Mouse (Mus musculus): ENCODE measurements at regions not wholly inside any gene's neighbourhood (a gene's known extent, or its start where the extent isn't known, plus 50 kb on each side); places are given as distances from the start of the nearest gene placed in this dataset.
"Not testable (repeated sequence)": the region's sequence is repeated elsewhere in the genome, so short reads cannot be mapped to it uniquely, and the experiment has no call there.

GRCm38 (mm10) chr4:55276300-55276952 is 73.4 kb upstream of the Rad23b start:
- no peak for ATAC-seq (replicated peaks; ENCODE audit: poor library complexity)

- ATAC-seq (replicated peaks; ENCODE audit: poor library complexity): not testable (repeated sequence)
Observed at GRCm38 (mm10) chr4:55279351-55279750, 70.5 kb upstream of the Rad23b start.

GRCm38 (mm10) chr4:55280706-55281105 is 69.1 kb upstream of the Rad23b start:
- peak; percentile 65 for ATAC-seq (replicated peaks; ENCODE audit: poor library complexity)

GRCm38 (mm10) chr4:55281486-55282096 is 68.3 kb upstream of the Rad23b start:
- no peak for ATAC-seq (replicated peaks; ENCODE audit: poor library complexity)

GRCm38 (mm10) chr4:55282474-55282873 is 67.4 kb upstream of the Rad23b start:
- no peak for ATAC-seq (replicated peaks; ENCODE audit: poor library complexity)

GRCm38 (mm10) chr4:55284722-55285225 is 65.1 kb upstream of the Rad23b start:
- no peak for ATAC-seq (replicated peaks; ENCODE audit: poor library complexity)

- peak; percentile 85 for ATAC-seq (replicated peaks; ENCODE audit: poor library complexity)
Observed at GRCm38 (mm10) chr4:55285641-55286040, 64.2 kb upstream of the Rad23b start.

- ATAC-seq (replicated peaks; ENCODE audit: poor library complexity): no peak
Observed at GRCm38 (mm10) chr4:55288456-55288855, 61.4 kb upstream of the Rad23b start.

- ATAC-seq (replicated peaks; ENCODE audit: poor library complexity): peak; percentile 81
Observed at GRCm38 (mm10) chr4:55292277-55292676, 57.6 kb upstream of the Rad23b start.

GRCm38 (mm10) chr4:55292701-55293100 is 57.1 kb upstream of the Rad23b start:
- no peak for ATAC-seq (replicated peaks; ENCODE audit: poor library complexity)

GRCm38 (mm10) chr4:55293347-55294079 is 56.3 kb upstream of the Rad23b start:
- ATAC-seq (replicated peaks; ENCODE audit: poor library complexity): peak; percentile 70

- no peak for ATAC-seq (replicated peaks; ENCODE audit: poor library complexity)
Observed at GRCm38 (mm10) chr4:55294255-55294687, 55.6 kb upstream of the Rad23b start.

GRCm38 (mm10) chr4:55297841-55298240 is 52.0 kb upstream of the Rad23b start:
- no peak for ATAC-seq (replicated peaks; ENCODE audit: poor library complexity)
